Mouse (Mus musculus): Measurements from ENCODE around the gene Ccdc107. TPM values are rescaled to one million over a fixed set of nuclear protein-coding genes. Genes with fewer than 3 reads are reported as not detected.

The Ccdc107 gene
- total RNA-seq (2014; rRNA removed), result 74.0 and 77.4 TPM in 2 replicates
- 107 and 120 TPM in 2 replicates for polyA plus RNA-seq (2015; fragmentation: Nextera tagmentation; extraction: Ambion mirVana)

GRCm38 (mm10) chr4:43492821-43493185 lies at the start of gene Ccdc107:
Ccdc107 (plus strand) TSS chr4:43492900.
- under 1% methylated on average over 25 of the region's 25 CpGs for WGBS
- no peaks in the 10 kb centered on the region for H3K27me3 ChIP-seq (ENCODE audit: insufficient read depth, low read length)

GRCm38 (mm10) chr4:43443511-43443910 lies 49.2 kb upstream of the Ccdc107 start:
- DNase-seq (ENCODE audit: low spot score) (no peak), ATAC-seq (ENCODE audit: low FRiP score) (no peak)
- Histone ChIP-seq H3K4me1 (ENCODE audit: insufficient read depth, low read length) (no peaks in the 10 kb centered on the region; the same call in 1 of the 2 replicates), H3K9me3 (ENCODE audit: low read length) (no peaks in the 10 kb centered on the region), H3K9ac (replicated peaks; ENCODE audit: low read length, poor library complexity, severe bottlenecking) (peak overlapping the region; percentile 97), H3K27ac (ENCODE audit: low read depth, low read length) (peak overlapping the region; percentile 88), H3K4me3 (ENCODE audit: low read depth, low read length) (peak overlapping the region; percentile 97), H3K4me2 (ENCODE audit: low read depth, low read length, poor library complexity, severe bottlenecking) (peak overlapping the region; percentile 91), H3K36me3 (ENCODE audit: insufficient read depth, low read length) (peaks cover 36% of the 10 kb centered on the region), H3K27me3 (ENCODE audit: insufficient read depth, low read length) (no peaks in the 10 kb centered on the region)
- 1% methylated on average over 28 of the region's 28 CpGs for WGBS
- TF ChIP-seq CTCF (IDR thresholded peaks at IDR 0.05), result no peak

More at GRCm38 (mm10) chr4:43492821-43493185, at the start of gene Ccdc107:
- Histone ChIP-seq H3K36me3 (ENCODE audit: insufficient read depth, low read length) (peaks cover 3% of the 10 kb centered on the region; the same call in 1 of the 2 replicates), H3K9ac (replicated peaks; ENCODE audit: low read length, poor library complexity, severe bottlenecking) (peak within 1 kb of the TSS; percentile 68), H3K4me1 (ENCODE audit: insufficient read depth, low read length) (0 out of 2 replicates have a peak, but pooled peaks cover 6% of the 10 kb centered on the region), H3K27ac (ENCODE audit: low read depth, low read length) (peak within 1 kb of the TSS; percentile 88), H3K4me2 (ENCODE audit: low read depth, low read length, poor library complexity, severe bottlenecking) (peak within 1 kb of the TSS; percentile 50), H3K4me3 (ENCODE audit: low read depth, low read length) (peak within 1 kb of the TSS; percentile 59), H3K9me3 (ENCODE audit: low read length) (no peaks in the 10 kb centered on the region)
- peak; percentile 39; the same call in 1 of the 2 replicates for TF ChIP-seq CTCF (IDR thresholded peaks at IDR 0.05)
- peak; percentile 98 for DNase-seq (ENCODE audit: low spot score)
- peak; percentile 96 for ATAC-seq (ENCODE audit: low FRiP score)

GRCm38 (mm10) chr4:43447251-43447650 lies 45.4 kb upstream of the Ccdc107 start:
- no peaks in the 10 kb centered on the region; the same call in 1 of the 2 replicates for H3K4me1 ChIP-seq (ENCODE audit: insufficient read depth, low read length)
- no peak for TF ChIP-seq CTCF (IDR thresholded peaks at IDR 0.05)
- H3K9ac ChIP-seq (replicated peaks; ENCODE audit: low read length, poor library complexity, severe bottlenecking), result no peak overlapping the region
- peaks cover 39% of the 10 kb centered on the region for H3K36me3 ChIP-seq (ENCODE audit: insufficient read depth, low read length)
- ATAC-seq (ENCODE audit: low FRiP score) (no peak), DNase-seq (ENCODE audit: low spot score) (no peak)
- H3K27ac ChIP-seq (ENCODE audit: low read depth, low read length), result no peak overlapping the region
- no peaks in the 10 kb centered on the region for H3K9me3 ChIP-seq (ENCODE audit: low read length)
- H3K27me3 ChIP-seq (ENCODE audit: insufficient read depth, low read length), result no peaks in the 10 kb centered on the region
- H3K4me2 ChIP-seq (ENCODE audit: low read depth, low read length, poor library complexity, severe bottlenecking), result no peak overlapping the region
- H3K4me3 ChIP-seq (ENCODE audit: low read depth, low read length), result no peak overlapping the region
- WGBS, result 79% methylated on average over 13 of the region's 13 CpGs

- ATAC-seq (ENCODE audit: low FRiP score), result no peak
- WGBS, result 80% methylated on average over 3 of the region's 3 CpGs
Observed at GRCm38 (mm10) chr4:43448554-43448953, 44.1 kb upstream of the Ccdc107 start.

GRCm38 (mm10) chr4:43452315-43452714 lies 40.4 kb upstream of the Ccdc107 start:
- no peaks in the 10 kb centered on the region for H3K9me3 ChIP-seq (ENCODE audit: low read length)
- no peak for TF ChIP-seq CTCF (IDR thresholded peaks at IDR 0.05)
- no peak for DNase-seq (ENCODE audit: low spot score)
- peaks cover 7% of the 10 kb centered on the region; the same call in 1 of the 2 replicates for H3K27me3 ChIP-seq (ENCODE audit: insufficient read depth, low read length)
- no peak overlapping the region for H3K27ac ChIP-seq (ENCODE audit: low read depth, low read length)
- no peak overlapping the region for H3K4me3 ChIP-seq (ENCODE audit: low read depth, low read length)
- H3K36me3 ChIP-seq (ENCODE audit: insufficient read depth, low read length), result peaks cover 12% of the 10 kb centered on the region
- ATAC-seq (ENCODE audit: low FRiP score), result no peak
- no peaks in the 10 kb centered on the region for H3K4me1 ChIP-seq (ENCODE audit: insufficient read depth, low read length)
- H3K4me2 ChIP-seq (ENCODE audit: low read depth, low read length, poor library complexity, severe bottlenecking), result no peak overlapping the region
- WGBS, result 64% methylated on average over 11 of the region's 11 CpGs
- H3K9ac ChIP-seq (replicated peaks; ENCODE audit: low read length, poor library complexity, severe bottlenecking), result no peak overlapping the region

More at GRCm38 (mm10) chr4:43448554-43448953, 44.1 kb upstream of the Ccdc107 start:
- Histone ChIP-seq H3K4me1 (ENCODE audit: insufficient read depth, low read length) (no peaks in the 10 kb centered on the region; the same call in 1 of the 2 replicates), H3K36me3 (ENCODE audit: insufficient read depth, low read length) (peaks cover 39% of the 10 kb centered on the region), H3K4me3 (ENCODE audit: low read depth, low read length) (no peak overlapping the region), H3K27ac (ENCODE audit: low read depth, low read length) (no peak overlapping the region), H3K4me2 (ENCODE audit: low read depth, low read length, poor library complexity, severe bottlenecking) (no peak overlapping the region), H3K9me3 (ENCODE audit: low read length) (no peaks in the 10 kb centered on the region), H3K9ac (replicated peaks; ENCODE audit: low read length, poor library complexity, severe bottlenecking) (no peak overlapping the region), H3K27me3 (ENCODE audit: insufficient read depth, low read length) (peaks cover 6% of the 10 kb centered on the region; the same call in 1 of the 2 replicates)
- no peak for DNase-seq (ENCODE audit: low spot score)
- TF ChIP-seq CTCF (IDR thresholded peaks at IDR 0.05), result no peak

GRCm38 (mm10) chr4:43453413-43453812 lies 39.3 kb upstream of the Ccdc107 start:
- H3K36me3 ChIP-seq (ENCODE audit: insufficient read depth, low read length), result peaks cover 3% of the 10 kb centered on the region; the same call in 1 of the 2 replicates
- H3K27me3 ChIP-seq (ENCODE audit: insufficient read depth, low read length), result peaks cover 7% of the 10 kb centered on the region; the same call in 1 of the 2 replicates
- no peaks in the 10 kb centered on the region for H3K9me3 ChIP-seq (ENCODE audit: low read length)
- H3K9ac ChIP-seq (replicated peaks; ENCODE audit: low read length, poor library complexity, severe bottlenecking), result no peak overlapping the region
- peak overlapping the region; percentile 34; the same call in 1 of the 2 replicates for H3K4me2 ChIP-seq (ENCODE audit: low read depth, low read length, poor library complexity, severe bottlenecking)
- peak overlapping the region; percentile 10; the same call in 1 of the 2 replicates for H3K4me3 ChIP-seq (ENCODE audit: low read depth, low read length)
- 2% methylated on average over 17 of the region's 18 CpGs for WGBS
- DNase-seq (ENCODE audit: low spot score) (no peak), ATAC-seq (ENCODE audit: low FRiP score) (no peak)
- no peak overlapping the region for H3K27ac ChIP-seq (ENCODE audit: low read depth, low read length)
- no peak for TF ChIP-seq CTCF (IDR thresholded peaks at IDR 0.05)
- no peaks in the 10 kb centered on the region for H3K4me1 ChIP-seq (ENCODE audit: insufficient read depth, low read length)
